Mouse (Mus musculus): ENCODE measurements around the gene Eif4h. TPM values are rescaled to one million over a fixed set of nuclear protein-coding genes. Genes with fewer than 3 reads are reported as not detected.

The Eif4h gene
- total RNA-seq, 2 experiments from 2014 or later = 285 to 287 TPM

DNA sequence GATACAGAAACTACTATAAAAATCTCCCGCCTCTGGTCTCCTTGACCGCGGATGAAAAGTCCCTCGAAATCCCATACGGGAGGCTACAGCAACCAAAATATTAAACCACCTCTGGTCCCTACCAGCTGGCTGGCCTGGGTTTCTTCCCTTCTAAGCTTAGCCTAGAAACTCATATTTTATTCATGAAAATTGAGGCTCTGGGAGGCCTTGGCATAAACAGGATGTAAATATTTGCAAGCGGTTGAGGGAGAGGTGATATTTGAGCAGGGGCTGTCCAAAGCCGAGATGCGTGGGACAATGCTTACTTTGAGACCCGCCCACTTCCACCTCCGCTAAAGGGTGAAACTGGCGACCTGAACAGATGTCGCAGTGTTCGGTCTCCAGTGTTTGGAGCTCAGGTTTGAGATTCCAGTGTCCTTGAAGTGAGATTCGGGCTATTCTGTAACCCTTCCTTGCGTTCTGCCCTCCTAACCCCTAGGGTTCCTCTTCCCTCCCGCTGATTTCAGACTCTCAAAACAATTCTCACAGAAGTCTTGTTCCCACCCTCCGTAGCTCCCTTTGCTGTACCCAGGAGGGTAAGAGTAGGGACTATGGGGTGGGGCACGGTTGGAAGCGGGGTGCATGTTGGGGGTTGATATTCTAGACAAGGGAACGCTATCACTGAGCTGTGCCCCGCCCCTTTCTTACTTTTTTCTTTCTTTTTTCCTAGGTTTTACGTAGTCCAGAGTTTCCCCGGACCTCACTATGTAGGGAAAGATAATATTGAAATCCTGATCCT, 67.4 kb downstream of the Eif4h start:
- intact Hi-C loops (cut with DNase I) = no loop called here
- peak; percentile 40 for DNase-seq

Small RNA genes lying within 50 kb of the gene (microRNA-seq; reads per million reads assigned to microRNA genes)
- gene Mir7228 = not detected

Other genes starting within 250 kb of the Eif4h start
- 10 to 100 TPM; 67.6 to 81.6 TPM for gene Gtf2ird1, start 182.8 kb downstream of the Eif4h start, total RNA-seq (2021)
- gene Clip2, start 87.1 kb downstream of the Eif4h start, total RNA-seq (2021) = 100 to 1,000 TPM; 172 to 179 TPM
- not detected for gene Syna, start 79.3 kb downstream of the Eif4h start, total RNA-seq (2021)
- gene Rfc2, start 58.1 kb downstream of the Eif4h start, total RNA-seq (2021) = 10 to 100 TPM; 81.7 to 92.8 TPM
- 1 to 10 TPM; 4.4 to 5.6 TPM for gene Lat2, start 24.5 kb downstream of the Eif4h start, total RNA-seq (2021)
- gene Limk1, start 49.1 kb upstream of the Eif4h start, total RNA-seq (2021) = 10 to 100 TPM; 68.6 to 74.2 TPM
- gene Eln, start 107.8 kb upstream of the Eif4h start, total RNA-seq (2021) = 10 to 100 TPM; 44.9 to 47.6 TPM

All from left cerebral cortex, postnatal 4 days (tissue).